Mouse (Mus musculus) kidney, adult 11 months (tissue): ENCODE measurements around the gene LTO1.

Experiments used
- DNase-seq: peaks from one replicate; pipeline ENCODE4 v3.0.0; 2022

The LTO1 gene

DNA sequence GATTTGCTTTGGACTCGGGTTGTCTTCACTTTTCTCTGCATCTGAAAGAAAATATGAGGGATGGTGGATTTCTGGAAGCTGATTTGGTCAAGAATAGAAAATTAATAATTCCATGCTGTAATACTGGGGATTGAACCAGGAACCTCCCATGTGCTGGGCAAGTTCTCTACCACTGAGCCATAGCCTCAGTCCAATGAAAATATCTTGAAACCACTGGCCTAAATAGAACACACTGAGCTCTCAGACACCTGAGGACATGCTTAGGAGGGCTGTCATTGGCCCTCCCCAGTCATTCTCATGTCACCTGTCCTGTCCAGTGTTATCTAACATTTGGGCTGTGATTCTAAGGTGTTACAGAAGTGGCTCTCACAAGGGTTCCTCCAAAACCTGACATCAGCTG lies 3.8 kb upstream of the LTO1 start:
- no peak for DNase-seq

DNA sequence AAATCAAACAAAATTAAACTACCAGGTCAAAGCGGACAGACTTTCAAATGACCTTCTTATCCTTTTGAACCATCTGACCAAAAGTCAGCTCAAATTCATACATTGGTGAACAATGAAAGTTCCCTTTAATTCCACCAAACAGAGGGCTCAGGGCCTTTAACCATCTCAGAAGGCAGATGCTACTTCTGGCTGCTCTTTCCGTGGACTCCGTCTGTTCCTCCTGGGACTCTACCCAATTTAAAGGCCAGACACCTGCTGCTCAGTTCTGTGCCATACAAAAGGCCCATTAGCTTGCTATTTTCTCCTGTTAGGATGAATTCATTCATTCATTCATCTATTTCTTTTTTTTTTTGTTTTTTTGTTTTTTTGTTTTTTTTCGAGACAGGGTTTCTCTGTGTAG lies 2.0 kb upstream of the LTO1 start:
- no peak for DNase-seq

DNA sequence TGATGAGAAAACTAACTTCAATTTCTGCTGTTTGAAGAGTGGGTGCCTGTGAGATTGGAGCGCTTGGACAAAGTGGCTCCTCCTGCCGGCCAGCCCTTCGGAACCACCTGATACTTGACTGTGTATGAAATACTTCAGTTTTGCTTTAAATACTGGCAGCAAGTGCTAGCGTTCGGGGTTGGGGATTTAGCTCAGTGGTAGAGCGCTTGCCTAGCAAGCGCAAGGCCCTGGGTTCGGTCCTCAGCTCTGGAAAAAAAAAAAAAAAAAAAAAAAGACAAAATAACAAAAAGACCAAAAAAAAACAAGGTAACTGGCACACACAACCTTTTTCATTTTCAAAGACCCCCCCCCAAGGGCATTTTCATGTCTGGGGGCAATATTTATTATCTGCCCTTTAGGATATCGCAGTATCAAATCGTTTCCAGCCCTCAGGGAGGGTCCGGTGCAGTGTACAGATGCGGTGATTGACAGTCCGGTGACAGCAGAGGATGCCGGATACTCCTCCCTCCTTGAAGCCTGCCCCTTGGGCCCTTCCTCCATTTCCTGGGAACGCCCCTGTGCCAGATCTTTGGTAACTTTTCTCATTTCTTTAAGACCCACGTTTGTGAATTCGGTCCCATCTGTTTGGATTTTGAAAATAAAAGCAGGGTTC lies 478 bp upstream of the LTO1 start:
- DNase-seq = no peak

DNA sequence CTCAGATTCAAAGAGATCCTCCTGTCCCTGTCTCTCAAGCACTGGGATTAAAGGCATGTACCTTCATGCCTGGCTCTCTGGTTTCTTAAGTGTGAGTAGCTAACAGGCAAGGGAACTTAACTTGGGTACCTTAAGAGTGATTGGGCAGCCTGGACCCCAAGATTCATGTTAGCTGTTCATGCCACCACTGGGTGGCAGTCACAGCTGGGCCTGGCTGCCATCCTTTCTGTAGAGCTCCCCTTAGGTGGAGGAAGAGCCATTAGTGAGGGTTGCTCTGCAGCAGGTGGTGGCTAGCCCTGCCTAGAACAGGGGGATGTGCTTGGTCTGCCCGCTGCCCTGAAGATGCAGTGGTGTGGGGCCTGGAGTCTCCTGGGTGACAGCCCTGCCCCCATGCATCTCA lies 3.9 kb downstream of the LTO1 start:
- no peak for DNase-seq

DNA sequence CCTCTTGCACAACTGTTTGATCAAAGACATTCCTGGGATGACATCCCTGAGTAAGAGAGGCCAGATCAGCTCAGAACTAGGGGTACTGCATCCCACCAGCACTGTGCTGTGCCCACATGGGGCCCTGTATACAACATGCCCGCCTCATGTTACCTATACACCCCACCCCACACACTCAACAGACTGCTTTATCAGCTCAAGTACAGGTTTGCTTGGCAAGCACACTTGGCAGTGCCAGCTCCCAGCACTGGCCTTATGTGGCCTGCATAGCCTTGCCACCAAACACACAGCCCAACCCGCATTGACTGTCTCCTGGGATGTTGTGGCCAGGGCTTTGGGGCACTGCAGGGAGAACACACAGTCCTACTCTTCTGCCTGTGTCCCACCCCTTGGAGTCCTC lies 12.7 kb downstream of the LTO1 start:
- DNase-seq = no peak

DNA sequence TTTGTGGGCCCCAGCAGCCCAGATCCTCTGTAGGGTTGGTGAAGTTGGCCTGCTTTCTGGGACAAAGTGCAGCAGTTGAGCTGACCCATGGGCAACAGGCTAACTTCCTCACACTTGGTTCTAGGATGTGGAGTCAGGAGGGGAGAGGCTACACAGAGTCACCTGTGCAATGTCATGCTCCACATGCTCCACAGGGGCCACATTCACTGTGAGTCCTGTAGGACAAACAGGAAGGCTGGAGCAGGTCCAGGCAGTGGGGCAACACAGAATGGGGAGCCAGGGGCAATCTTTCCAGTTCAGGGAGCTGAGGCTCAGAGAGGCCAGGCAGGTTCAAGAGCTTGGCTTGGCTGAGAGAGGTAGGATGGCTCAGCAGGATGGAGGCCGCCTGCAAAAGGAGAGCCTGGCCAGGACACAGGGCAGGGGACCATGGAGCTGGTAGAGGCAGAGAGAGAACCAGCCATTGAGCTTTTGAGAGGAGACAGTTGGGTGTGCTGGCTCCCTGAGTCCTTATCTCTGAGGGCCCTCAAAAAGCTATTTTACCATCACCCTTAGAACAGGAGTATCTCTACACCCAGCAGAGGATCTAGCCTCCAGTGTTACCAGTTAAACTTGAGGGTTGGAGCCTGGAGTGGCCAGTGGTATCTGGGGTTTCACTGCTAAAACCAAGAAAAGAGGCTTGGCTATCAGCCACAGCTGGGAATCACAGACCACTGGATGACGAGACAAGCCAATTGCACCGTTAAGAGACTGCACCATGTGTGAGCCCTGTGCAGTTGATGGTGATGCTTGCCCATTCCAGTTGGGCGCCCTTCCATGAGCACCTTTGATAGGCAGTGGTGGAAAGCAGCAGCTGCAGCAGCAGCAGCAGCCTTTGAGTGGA lies 13.3 kb downstream of the LTO1 start:
- no peak for DNase-seq

DNA sequence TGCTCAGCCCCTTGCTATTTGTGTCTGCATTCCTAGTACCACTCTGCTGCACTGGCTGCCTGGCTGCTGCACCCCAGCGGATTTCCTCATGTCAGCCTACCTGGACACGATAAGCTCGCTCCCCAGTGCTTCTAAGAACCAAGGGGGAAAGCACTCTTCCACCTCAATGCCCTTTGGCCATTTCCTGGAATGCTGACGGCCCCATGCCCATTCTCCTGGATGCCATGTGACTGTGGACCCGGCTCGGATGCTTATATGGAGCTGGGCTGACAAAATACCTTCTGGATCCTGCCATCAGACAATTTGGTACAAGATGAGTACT lies 13.9 kb downstream of the LTO1 start:
- DNase-seq = no peak

DNA sequence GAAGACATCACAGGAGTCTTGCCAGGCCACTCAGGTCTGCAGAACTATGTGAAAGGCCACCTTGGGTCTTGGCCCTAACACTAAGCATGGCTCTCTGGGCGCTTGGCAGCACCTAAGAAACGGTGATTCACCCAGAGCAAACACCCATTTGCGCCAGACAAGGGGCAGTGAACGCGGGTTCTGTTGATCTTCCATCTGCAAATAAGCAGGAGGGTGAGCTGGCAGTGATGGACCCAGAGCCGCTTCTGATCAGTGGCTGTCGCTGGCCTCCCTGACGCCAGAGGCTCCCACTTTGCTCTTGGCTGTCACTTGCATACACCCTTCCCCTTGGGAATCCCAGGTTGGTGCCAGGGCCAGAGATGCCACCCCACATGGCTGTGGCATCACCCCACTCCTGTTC lies 14.6 kb downstream of the LTO1 start:
- DNase-seq = no peak

DNA sequence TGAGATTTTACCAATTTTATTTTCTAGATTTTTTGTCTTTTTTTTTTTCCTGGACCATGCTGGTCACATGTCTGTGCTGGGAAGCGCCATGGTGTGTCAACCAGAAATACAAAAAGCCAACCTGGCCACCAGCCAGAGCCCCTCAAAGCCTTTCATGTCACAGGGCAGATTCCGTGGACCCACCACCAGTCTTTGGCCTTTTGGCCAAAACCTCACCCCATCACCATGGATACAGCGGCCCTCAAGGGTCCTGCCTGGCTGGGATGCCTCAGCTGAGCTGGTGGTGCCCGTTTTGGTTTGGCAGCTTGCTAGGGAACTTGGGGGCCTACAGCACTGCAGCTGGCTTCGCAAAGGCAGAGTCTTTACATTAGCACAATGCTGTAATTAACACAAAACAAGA lies 15.0 kb downstream of the LTO1 start:
- DNase-seq = no peak

DNA sequence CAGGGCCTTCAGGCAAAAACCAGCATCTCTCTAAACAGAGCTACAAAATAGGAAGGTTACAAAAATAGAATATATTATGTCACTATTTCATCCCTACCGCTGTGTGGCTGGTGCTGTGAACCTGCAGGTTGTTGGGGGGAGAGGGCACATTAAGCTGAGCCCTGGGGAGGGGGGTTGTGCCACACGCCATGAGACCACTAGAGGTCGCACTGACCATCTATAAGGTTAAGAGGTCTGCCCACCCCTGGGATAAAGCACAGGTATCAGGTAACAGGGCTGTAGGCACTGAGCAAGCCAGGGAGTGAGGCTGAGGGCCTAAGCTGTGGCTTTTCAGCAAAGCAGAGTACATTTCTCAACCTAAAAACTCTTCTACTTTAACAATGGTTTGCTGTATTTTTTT lies 16.9 kb downstream of the LTO1 start:
- DNase-seq = no peak

DNA sequence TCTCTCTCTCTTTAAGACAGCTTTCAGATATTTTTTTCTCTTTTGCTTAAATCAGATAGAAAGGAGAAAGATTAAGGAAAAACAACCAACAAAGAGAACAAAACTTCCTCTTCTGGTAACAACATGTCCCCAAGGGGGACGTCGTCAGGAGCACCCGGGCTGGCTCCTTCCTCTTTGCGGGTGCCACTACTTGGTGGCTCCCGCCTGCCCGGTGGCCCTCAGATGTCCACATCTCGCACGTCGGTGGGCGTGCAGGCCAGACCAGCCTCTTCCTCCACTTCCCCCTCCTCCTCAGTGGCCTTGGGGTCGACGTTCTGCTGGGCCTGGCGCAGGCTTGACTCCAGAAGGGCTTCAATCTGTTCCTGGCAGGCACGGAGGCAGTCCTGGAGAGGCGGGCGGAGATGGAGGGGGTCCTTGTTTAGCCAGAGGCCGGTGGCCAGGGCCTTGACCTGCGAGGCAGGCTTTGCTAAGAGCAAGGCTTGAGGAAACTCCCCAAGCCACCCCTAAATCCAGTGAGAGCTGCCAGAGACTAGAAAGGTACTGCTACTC lies 17.6 kb downstream of the LTO1 start:
- no peak for DNase-seq

DNA sequence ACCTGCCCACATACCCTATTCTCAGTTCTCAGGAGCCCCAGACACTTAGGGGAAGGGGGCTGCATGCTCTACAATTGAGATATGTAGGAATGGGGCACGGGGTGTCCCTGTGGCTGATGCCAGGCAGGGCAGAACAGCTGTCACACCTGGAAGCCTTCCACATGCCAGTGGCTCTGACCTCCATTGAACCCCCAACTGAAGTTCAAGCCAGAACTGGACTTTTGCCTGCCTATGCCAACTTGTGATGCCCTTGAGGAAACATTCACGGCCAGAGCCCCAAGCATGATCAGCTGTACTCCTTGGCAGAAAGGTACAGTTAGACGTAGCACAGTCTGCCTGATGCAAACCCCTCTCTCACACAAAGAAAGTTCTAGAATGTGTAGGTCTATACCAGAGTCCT lies 18.4 kb downstream of the LTO1 start:
- peak; percentile 76 for DNase-seq

DNA sequence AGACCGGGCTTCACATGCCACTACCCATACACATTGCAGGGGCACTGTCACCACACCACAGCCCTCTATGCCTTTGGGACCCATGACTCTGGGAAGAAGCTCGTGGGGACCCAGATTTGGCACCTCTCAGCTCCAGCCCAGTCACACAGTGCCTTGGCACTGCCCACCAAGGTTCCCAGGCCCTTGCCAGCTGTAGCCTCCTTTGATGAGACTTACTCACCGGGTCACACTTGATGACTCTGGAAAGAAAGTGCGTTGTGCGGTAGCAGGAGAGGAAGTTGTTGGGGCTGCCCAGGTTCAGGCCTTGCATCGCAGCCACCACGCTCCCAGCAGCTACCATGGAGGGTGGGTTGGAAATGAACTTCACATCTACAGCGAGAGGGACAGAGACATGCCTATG lies 18.9 kb downstream of the LTO1 start:
- DNase-seq = no peak

DNA sequence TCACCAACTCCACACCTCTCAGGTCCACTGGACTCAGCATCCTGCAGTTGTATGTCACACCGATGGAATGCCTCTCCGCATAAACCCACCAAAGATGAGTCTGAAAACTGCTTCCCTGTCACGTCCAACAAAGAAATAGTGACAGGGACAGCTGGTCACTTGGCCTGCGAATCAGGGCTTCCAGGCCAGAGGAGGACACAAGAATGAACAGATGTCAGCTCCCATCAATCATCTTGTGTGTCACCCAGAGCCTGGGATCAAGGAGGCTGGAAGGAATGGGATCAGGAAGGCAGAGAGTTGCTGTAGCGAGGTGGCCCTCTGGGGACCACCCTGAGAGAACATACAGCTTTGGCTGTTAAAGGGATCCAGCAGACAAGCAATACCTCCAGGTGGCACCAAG lies 20.0 kb downstream of the LTO1 start:
- DNase-seq = no peak

DNA sequence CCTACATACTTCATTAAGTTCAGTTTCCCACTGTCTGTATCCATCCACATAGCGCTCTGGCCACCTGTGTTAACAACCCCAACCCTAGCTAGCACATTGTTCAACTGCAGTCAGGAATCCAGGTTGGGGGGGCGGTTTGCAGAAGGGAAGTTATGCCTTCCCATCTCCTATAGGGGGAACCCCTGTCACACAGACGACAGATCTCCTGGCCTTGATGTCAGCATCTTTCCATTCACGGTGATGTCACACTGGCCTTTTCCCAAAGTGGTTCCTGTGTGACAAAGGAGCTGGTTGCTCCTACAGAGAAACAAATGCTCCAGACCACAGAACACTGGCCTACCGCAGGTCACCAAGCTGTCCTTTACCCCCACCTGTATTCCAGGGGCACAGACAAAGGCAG lies 20.7 kb downstream of the LTO1 start:
- DNase-seq = no peak

DNA sequence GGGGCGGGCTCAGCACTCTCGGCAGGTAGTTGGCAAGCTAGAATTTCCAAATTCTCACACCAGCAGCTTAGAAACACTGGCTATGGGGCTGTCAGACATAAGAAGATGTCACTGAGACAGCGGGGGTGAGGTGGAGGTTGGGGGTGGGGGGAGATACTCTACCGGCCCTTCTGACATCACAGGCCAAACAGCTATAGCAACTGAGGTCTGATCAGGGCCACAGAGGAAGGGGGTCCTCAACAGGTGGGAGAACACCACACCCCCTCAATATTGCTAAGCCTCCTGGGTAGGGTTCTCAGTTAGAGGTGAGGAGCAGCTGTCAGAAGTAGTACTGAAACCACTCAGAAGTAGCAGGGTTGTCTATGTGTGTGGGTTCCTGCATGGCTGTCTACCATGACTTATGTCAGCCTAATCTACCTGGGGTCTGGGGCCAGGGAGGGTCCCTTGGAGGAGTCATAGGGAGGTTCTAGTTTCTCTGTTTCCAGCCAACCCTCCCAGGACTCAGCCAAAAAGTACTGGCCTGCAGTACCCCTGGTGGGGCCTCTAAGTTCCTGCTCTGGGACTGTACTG lies 21.5 kb downstream of the LTO1 start:
- no peak for DNase-seq

DNA sequence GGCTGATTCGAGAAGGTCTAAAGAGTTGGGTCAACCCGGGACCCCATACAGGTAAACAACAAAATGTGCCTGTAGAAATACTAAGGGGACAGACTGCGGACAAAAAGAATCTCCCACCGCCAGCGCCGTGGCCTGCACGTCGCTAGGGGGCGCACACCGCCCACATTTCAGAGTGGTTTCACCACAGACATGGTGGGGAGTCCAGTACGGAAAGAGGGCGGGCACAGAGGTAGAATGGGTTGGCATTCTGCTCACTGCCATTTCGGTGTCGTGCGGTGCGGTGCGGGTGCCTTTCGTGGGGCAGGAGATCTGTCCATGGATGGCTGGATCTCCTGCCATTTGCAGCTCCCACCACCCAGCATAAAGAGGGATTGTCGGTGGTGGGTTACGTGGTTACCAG lies 22.6 kb downstream of the LTO1 start:
- peak; percentile 82 for DNase-seq

DNA sequence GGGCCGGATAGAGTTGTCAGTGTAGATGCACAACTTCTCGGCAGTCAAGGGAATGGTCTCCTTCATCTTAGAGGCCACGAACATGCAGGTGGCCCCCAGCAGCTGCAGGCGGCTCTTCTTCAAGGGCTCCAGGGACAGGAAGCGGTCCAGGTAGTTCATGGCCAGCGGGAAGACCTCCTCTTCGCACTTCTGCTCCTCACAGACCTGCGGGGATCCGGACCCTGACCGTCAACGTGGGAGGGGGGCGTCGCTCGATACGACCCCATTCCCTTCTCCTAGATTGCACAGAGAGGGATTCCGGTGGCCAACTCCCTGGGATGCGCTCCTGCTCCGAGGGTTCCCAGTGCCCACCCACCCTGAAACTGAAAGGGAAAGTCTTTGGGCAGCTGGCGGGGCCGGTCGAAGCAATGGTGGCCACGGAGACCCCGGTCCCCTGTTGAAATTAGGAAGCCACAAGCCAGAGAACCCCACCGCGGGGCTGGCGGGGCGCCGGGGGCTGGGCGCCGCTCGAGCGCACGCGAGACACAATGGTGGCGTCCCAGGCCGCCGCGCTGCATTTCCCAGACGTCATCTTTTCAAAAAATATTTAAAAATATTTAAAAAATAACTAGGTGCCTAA lies 23.1 kb downstream of the LTO1 start:
- DNase-seq = no peak

DNA sequence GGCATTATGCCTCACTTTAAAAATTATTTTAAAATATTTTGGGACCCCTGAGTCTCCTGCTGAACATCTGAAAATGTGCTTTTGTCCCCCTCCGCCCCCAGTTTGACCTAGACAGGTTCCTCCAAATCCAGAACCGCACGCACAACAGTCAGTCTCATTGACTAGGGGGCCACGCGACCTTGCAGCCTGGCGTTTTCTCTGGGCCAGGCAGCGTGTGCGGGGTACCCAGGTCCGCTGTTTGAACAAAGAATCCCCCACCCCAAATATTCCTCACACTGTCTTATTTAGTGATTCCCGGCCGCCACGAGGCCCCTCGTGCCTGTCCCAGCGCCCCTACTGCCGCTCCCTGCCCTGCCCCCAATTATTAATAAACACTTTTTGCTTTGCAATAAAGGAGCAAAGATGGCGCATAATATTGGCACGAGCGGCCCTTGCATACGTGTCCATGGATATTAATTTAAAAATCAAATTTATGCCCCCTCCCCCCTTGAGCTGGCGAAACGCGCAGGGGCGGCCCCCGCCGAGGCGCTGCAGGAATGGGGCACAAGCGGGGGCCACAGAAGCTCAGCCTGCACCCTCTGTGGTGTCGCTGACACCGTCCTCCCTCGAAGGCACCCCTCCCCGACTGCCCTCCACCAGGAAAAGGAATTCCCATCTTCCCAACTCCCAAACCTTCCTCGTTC lies 23.9 kb downstream of the LTO1 start:
- no peak for DNase-seq

DNA sequence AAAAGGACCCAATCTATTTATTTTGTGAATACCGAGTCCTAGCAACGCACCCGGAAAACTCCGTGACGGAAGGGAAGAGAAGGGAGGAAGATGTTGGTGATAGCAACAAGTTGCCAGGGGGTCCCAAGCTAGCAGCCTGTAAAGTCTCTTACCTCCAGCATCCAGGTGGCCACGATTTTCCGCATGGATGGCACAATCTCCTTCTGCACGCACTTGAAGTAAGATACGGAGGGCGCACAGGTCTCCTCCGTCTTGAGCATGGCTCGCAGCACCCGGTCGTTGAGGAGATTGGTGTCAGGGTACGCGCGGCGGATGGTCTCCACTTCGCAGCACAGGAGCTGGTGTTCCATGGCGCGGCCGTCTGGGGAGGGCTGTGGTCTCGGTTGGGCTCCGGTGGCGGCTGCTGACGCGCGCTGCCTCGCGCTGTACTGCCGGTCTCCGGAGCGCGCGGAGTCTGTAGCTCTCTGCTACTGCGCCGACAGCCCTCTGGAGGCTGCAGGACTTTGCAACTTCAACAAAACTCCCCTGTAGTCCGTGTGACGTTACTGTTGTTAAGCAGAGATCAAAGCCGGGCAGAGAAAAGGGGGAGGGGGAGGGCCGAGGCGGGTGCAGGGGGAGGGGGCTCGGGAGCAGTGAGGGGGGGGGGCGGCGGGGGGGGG lies 24.6 kb downstream of the LTO1 start, which contains the start of gene Ccnd1:
Gene Ccnd1, minus strand, starts transcription at position 582 of the 659 bp plus-strand sequence.
- peak; percentile 74 for DNase-seq

DNA sequence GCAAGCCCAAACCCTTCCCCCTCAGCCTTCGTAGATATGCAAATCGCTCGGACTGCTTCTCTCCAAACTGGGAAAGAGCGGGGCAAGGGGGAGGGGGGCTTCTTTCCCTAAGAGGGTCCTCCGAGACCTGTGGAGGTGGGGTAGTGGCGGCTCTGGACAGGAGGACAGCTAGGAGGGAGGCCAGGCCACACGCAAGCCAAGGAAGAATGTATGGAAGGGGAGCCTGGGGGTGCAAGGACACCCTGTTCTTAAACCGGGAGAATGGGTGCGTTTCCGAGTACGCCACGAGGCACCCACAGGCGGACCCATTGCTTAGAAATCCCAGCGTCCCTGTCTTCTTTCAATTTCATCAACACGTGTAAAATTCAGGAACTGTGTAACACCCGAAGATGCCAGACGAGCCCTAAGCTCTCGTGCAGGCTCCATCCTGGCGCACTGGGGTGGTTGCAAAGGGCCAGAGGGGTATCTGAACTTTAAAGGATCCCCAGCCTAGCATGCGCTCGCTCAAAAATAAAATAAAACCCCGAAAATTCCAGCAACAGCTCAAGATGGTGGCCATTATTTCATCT lies 25.2 kb downstream of the LTO1 start:
- no peak for DNase-seq

DNA sequence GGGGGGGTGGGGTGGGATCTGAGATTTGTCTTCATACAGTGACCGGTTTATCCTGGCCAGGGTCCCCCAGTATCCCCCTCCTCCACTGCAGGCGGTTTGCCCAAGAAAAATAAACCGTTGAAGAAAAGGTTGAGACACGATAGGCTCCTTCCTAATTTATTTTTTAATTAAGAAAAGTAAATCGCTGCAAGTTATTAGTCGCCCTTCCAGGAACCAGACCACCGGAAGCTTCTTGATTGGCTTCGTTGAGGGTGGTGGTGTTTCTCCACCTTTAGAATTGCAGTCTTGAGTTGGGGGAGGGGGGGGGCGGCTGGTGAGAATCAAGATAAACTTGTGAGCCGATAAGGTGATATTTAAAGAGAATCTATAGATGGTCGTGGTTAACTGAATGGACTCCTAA lies 25.7 kb downstream of the LTO1 start:
- DNase-seq = no peak
